Mouse (Mus musculus) spleen, embryonic (tissue): ENCODE measurements around the gene Gm7534.

Source experiments
- CTCF ChIA-PET: fragments of 350-600 bp; sonication (Branson Sonifier 250); formaldehyde crosslinking; loops from one replicate; lab custom pipeline; 2022; lab: Charles Lee

Gm7534 gene

DNA sequence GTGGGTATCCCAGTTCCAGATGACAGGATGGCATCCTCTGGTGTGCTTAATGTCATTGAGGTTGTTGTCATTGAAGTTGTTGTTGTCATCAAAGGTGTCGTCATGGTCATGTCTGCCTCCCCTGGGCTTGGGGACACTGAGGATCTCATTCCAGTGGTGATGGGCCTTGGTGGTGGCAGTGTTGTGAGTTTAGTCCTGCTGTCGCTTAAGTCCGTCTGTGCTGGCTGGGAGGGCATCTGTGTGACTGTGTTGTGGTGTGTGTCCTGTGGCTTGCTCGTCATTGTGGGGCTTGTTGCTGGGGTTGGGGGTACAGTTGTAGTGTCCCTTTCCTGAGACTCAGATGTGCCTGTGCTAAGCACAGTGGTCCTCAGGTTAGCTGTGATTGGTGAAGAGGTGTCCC lies at the start of gene Gm7534:
Gm7534 (minus strand) TSS at position 101 of the 400 bp plus-strand sequence.
- CTCF ChIA-PET = no interaction called here

DNA sequence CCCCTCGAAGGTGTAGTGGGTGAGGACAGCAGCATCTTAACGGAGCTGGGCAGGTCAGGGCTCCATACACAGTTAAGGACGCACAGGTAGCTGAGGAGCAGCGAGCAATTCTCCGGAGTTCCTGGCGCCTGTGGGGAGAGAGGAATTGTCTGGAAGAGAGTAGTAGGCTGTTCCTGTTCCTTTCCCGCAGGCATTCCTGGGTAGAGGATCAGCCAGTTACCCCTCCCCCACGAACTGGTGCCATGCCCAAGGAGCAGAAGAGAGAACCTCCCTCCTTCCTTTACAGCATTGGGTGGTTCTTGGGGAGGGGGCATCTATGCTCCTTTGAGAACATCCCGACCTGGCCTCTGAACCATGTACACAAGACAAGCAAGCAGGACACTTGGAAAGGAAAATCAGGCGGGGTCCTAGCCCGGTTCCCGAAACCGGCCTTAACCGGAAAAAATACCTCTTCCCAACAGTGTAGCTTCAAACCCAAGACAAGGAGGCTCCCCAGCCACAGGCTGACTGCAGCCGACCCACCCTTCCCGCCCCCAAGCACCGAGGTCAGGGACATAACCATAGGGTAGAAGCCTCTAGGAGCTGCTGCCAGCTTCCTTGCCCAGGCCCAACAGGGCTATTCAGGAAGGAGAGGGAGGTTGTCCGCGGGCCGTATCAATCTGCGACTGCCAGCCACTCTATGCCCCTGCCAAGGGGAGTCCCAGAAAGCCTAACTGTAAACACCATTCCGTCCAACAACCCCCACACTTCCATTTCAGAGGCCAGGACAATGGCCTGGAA lies 49.5 kb upstream of the Gm7534 start:
- CTCF ChIA-PET = interaction anchor here (0.6 kb wide), 1 partner anchor 44 kb away, joined by 5 read pairs; no protein-coding TSS in a partner anchor

- CTCF ChIA-PET = interaction anchor here (0.6 kb wide), 1 partner anchor 45 kb away, joined by 5 read pairs; no protein-coding TSS in a partner anchor
Measured at GRCm38 (mm10) chr4:134251241-134252130, 48.7 kb upstream of the Gm7534 start.

GRCm38 (mm10) chr4:134250930-134251240 lies 48.1 kb upstream of the Gm7534 start:
- CTCF ChIA-PET = interaction anchor here (1.0 kb wide), 1 partner anchor 7 kb away, joined by 3 read pairs; no protein-coding TSS in a partner anchor

DNA sequence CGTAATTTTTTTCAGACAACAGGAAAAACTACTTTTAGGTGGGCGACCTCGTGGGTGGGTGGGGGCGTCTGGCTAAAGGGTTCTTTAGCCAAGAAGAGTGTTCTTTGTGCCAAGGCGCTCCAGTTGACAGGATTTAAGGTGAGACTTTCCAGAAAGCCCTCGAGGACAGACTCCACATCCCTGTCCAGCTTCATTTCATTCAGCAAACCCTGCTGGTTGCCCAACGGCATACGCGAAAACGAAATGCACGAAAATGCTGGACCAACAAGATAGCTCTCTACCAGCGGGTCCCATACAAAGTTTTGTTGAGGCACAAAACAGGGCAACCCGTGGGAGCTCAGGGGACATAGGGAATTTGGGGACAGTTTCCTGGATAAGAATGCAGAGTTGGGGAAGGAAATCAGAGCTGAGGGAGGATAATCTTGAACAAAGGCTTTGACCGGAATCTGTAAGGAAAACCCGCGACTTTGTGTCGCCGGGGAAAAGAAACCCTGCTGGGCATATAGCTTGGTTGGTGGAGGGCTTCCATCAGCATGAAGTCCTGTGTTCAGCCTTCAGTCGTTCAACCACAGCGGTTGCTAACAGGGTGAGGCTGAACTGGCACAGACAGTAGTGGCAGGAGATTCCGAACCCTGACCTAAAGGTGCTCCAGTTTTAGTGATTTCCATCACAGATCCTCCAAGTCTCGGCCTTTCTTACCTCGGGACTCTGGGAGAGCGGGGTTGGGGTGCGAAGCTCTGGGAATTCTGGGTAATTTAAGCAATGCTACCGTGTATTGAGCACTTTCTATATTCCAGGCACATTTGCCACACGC lies 47.5 kb upstream of the Gm7534 start:
- CTCF ChIA-PET = interaction anchor here (1.0 kb wide), 1 partner anchor 8 kb away, joined by 3 read pairs; no protein-coding TSS in a partner anchor

GRCm38 (mm10) chr4:134249651-134250050 lies 46.8 kb upstream of the Gm7534 start:
- CTCF ChIA-PET = interaction anchor here (0.6 to 1.0 kb wide), 2 partner anchors 9 to 143 kb away, joined by 3 to 5 read pairs; no protein-coding TSS in a partner anchor

DNA sequence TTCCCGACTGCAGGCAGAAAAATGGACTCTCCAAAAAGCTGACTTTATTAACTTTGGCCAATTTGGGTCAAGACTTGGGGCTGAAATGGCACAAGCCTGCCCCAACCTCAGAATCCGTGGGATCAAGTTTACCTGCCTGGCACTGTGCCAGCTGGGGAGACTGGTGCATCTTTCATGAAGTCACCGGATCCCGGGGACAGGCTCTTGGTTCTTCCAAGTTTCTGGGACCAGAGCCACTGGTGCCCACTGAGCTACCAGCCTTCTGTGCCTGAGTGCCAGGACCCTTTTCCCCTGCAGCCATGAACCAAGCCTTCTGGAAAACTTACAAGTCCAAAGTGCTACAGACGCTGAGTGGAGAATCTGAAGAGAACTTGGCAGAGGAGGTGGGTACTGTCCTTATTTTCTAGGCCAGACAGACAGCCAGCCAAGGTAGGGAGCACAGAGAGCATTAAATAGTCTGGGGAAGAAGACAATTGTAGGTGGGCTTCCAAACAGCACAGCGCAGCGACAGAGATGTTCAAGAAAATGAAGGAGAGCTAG lies 44.0 kb upstream of the Gm7534 start, which contains the start of gene Gm30191:
Gm30191 (plus strand) TSS at position 217 of the 540 bp plus-strand sequence.
- CTCF ChIA-PET = no interaction called here

GRCm38 (mm10) chr4:134246256-134246655 lies 43.5 kb upstream of the Gm7534 start:
- CTCF ChIA-PET = interaction anchor here (0.6 kb wide), 1 partner anchor 107 kb away, joined by 3 read pairs; no protein-coding TSS in a partner anchor

DNA sequence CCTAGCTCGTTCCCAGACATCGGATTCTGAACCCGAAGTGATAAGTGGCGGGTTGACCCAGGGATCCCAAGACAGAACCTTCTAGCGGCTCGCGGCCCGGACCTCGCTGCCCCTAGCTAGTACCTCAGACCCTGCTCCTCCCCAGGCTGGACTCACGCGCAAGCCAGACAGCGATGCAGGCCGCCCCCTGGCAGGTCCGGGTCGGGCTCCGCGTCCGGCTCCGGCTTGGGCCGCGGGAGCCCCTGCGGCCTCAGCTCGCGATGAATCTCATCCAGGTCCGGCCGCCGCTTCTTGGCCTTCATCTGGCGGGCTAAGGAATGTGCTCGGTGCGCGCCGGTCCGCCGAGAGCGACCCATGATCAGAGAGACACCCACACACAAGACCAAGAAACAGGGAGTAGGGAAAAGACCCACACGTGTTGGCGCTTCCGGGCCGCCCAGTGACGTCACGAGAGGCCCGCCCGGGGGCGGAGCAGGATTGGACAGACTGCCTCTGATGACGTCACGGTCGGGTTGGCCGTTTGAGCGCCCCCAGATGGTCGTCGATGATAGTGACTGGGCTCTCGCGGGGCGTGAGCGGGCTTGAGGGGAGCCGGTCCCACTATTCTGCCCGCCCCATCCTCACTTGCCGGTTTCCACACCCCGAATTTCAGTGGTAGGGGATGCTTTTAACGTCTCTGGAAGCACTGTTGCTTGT lies 42.5 kb upstream of the Gm7534 start, which contains the start of gene Zfp593:
Zfp593 (minus strand) TSS at position 445 of the 696 bp plus-strand sequence.
- CTCF ChIA-PET = no interaction called here

DNA sequence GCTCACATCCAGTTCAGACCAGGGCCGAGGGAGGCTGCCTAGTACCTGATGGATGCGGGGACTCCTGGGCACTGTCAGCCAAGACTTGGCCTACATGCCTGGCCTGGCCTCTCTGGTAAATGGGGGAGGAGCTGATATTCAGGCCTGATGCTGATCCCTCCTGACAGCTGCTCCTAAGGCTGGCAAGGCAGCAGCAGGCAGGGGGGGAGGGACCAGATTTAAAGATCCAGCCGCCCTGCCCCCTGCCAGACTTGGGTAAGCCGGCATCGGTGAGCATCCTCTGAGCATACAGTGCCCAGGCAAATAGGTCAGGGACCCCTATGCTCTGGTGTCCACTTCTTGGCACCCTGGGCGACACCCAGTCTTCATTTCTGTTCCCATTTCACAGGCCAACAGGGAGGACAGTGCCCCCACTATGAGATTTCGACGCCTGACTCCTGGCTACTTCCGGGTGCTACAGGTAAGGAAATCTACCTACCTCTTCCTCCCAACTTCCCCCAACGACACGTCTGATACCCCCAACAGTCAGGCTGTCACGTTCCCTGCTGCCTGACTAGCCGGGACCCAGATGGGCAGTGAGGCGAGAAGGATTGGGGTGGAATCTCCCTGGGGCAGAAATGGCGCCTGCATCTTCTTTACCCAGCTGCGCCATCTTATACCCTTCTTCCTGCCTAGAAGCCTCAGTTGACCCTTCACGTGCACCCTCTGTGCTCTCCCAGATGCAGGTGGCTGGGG lies 40.9 kb upstream of the Gm7534 start, which contains the start of gene E130218I03Rik:
E130218I03Rik (plus strand) TSS at position 147 of the 735 bp plus-strand sequence.
- CTCF ChIA-PET = no interaction called here

DNA sequence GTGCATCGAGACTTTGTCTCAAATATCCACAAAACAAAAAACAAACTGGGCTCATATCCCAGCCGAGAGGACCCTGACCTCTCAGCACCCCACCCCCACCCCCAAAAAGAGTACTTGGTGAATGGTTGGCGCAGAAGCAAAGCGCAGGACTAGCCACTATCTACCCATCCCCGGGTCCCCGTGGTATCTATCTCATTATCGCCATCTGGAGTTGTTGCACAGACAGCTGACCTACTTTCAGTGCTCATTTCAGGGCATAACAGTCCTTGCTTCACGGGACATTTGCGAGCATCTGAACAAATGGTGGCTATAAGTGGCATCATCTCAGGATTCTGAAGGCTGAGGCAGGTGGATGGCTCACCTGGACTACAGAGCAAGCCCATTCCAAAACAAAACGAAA lies 35.9 kb upstream of the Gm7534 start:
- CTCF ChIA-PET = no interaction called here

- CTCF ChIA-PET = no interaction called here
Measured at GRCm38 (mm10) chr4:134238279-134238651, 35.5 kb upstream of the Gm7534 start, which contains the start of gene Cnksr1. Gene Cnksr1 (minus strand): TSS chr4:134238399.

DNA sequence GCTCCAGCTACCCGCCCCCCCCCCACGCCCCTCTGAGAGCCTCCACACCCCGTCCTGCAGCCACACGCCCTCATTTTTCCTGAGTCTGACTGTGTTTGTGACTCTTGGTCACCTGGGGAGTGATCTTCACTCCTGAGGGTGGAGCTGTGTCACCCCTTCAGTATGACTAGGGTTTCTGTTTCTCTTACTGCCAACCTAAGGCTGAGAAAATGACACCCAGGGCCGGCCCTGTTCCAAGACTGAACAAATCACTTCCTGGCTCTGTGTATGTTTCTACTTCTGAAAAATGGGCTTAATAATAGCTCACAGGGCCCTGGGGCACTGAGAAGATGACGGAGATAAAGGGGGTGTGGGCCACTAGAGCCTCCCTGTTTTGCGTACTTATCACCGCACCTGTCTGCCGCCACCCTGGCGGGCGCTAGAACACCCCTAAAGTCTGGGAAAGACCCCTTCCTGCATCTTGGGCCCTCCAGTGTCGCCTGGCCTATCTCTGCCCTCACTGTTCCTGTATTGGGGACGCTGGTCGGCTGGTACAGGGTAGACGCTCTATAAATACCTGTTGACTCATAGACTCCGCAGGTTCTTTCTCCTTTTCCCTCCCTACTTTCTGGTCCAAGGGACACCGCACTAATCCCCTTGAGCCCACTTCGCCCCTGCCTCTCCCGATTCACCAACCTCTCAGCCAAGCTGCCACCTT lies 34.9 kb upstream of the Gm7534 start:
- CTCF ChIA-PET = interaction anchor here (0.6 kb wide), 1 partner anchor 1429 kb away, joined by 3 read pairs; no protein-coding TSS in a partner anchor

- CTCF ChIA-PET = no interaction called here
Measured at GRCm38 (mm10) chr4:134234876-134235275, 32.1 kb upstream of the Gm7534 start.

- CTCF ChIA-PET = no interaction called here
Measured at GRCm38 (mm10) chr4:134230431-134230830, 27.6 kb upstream of the Gm7534 start.

DNA sequence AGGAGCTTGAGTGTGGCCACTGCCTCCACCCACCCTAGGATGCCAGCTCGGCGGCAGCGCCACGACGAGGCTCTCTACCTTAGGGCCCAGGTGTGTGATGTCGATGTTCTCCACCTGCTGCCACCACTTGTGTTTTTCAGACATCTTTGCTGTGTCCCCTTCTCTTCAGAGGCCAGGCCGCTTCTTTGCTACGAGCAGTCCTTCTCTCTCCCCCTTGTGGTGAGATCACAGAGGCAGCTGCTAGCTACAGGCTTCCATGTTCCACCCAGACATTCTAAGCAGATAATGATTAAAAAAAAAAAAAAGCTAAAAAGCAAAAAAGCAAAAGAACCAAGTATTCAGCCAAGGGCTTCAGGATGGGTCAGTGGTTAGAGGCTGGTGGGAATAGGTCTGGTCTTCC lies 24.4 kb upstream of the Gm7534 start, which contains the start of gene Catsper4:
Catsper4 (minus strand) TSS at position 190 of the 400 bp plus-strand sequence.
- CTCF ChIA-PET = no interaction called here

- CTCF ChIA-PET = interaction anchor here (0.7 kb wide), 1 partner anchor 9 kb away, joined by 3 read pairs; no protein-coding TSS in a partner anchor
Measured at GRCm38 (mm10) chr4:134222793-134223600, 20.2 kb upstream of the Gm7534 start.
